Mouse (Mus musculus): Measurements from ENCODE around the gene Plcb1. TPM values are rescaled to one million over a fixed set of nuclear protein-coding genes. Genes with fewer than 3 reads are reported as not detected.

The Plcb1 gene
- polyA plus RNA-seq, 2 experiments, result 2.9 to 12.8 TPM

DNA sequence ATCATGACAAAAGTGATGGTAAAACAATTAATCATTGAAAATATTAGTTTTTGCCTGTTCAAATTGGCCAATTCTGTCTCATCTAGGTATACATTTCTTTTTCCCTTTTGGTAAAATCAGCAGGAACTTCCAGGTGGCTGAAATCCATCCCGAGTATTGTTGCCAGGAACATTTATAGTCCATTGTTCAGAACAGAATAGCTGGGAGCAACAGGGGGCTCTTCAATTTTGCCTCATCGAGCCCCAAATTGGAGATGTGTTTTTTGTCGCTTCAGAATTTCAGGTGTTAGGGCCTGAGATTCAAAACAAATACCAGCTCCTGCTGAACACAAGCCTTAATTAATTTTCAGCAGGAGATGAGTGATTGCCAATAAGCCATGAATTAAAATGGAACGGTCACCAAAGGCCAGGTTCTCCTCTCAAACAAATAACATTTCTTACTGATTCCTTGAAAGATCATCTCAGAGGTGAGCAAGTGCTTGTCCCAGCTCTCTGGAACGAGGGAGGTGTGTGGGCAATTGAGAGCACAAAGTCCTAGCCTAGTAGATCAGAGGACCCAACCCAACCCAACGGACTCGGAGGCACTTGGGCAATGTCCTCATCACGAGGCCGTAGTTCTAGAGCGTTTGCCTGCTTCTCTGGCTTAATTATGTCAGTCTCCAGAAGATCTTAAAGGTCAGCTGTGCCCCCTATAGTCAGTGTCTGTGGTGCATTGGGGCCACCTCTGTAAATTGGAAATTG is 136.9 kb downstream of the Plcb1 start:
- 81% methylated on average over 10 of the region's 10 CpGs for WGBS

DNA sequence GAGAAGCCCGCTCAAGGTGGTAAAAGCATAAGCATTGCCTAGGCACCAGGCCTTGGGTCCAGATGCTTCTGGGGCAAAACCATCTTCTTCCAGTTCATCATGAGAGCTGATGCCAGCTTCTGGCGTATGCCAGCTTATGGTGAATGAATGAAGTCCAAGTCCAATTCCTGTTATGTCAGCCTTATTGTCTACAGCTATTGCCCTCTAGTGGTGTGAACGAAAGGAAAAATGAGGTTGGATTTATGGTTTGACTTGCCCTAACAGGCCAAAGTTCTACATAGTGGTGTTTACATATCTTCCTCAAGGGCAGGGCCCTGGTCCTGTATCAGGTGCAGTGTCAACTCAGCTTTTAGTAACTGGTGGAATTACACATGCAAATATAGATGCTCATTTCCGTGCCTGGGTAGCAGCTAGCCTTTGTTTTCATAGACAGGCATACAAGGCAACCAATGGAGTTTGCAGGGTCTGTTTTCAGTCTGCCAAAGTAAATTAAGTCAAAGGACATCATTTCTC is 138.3 kb downstream of the Plcb1 start:
- no peaks in the 10 kb centered on the region for H3K4me1 ChIP-seq (ENCODE audit: control insufficient read depth, insufficient read depth, low read length)
- 86% methylated on average over 4 of the region's 4 CpGs for WGBS
- no peak overlapping the region for H3K9ac ChIP-seq (ENCODE audit: low read depth, low read length, severe bottlenecking)
- H3K9me3 ChIP-seq (ENCODE audit: control insufficient read depth, low read length), result no peaks in the 10 kb centered on the region
- H3K27ac ChIP-seq (replicated peaks; ENCODE audit: low read depth, low read length), result no peak overlapping the region
- H3K4me3 ChIP-seq (replicated peaks; ENCODE audit: low read length), result no peak overlapping the region
- H3K4me2 ChIP-seq (replicated peaks; ENCODE audit: low read depth, low read length, severe bottlenecking), result no peak overlapping the region
- no peaks in the 10 kb centered on the region for H3K27me3 ChIP-seq (ENCODE audit: control insufficient read depth, insufficient read depth, low read length)
- ATAC-seq (ENCODE audit: low FRiP score, low read depth) (no peak), DNase-seq (ENCODE audit: low spot score) (no peak)
- no peaks in the 10 kb centered on the region for H3K36me3 ChIP-seq (ENCODE audit: control insufficient read depth, insufficient read depth, low read length)
- TF ChIP-seq POLR2A (IDR thresholded peaks at IDR 0.05; ENCODE audit: borderline replicate concordance, extremely low read depth, insufficient read depth, insufficient read length), result no peak

More for the DNA sequence above, 136.9 kb downstream of the Plcb1 start:
- Histone ChIP-seq H3K9me3 (ENCODE audit: control insufficient read depth, low read length) (no peaks in the 10 kb centered on the region), H3K4me1 (ENCODE audit: control insufficient read depth, insufficient read depth, low read length) (no peaks in the 10 kb centered on the region), H3K27ac (replicated peaks; ENCODE audit: low read depth, low read length) (no peak overlapping the region), H3K9ac (ENCODE audit: low read depth, low read length, severe bottlenecking) (no peak overlapping the region), H3K4me3 (replicated peaks; ENCODE audit: low read length) (no peak overlapping the region), H3K27me3 (ENCODE audit: control insufficient read depth, insufficient read depth, low read length) (no peaks in the 10 kb centered on the region), H3K36me3 (ENCODE audit: control insufficient read depth, insufficient read depth, low read length) (no peaks in the 10 kb centered on the region), H3K4me2 (replicated peaks; ENCODE audit: low read depth, low read length, severe bottlenecking) (no peak overlapping the region)
- ATAC-seq (ENCODE audit: low FRiP score, low read depth), result no peak
- no peak for TF ChIP-seq POLR2A (IDR thresholded peaks at IDR 0.05; ENCODE audit: borderline replicate concordance, extremely low read depth, insufficient read depth, insufficient read length)
- no peak for DNase-seq (ENCODE audit: low spot score)

DNA sequence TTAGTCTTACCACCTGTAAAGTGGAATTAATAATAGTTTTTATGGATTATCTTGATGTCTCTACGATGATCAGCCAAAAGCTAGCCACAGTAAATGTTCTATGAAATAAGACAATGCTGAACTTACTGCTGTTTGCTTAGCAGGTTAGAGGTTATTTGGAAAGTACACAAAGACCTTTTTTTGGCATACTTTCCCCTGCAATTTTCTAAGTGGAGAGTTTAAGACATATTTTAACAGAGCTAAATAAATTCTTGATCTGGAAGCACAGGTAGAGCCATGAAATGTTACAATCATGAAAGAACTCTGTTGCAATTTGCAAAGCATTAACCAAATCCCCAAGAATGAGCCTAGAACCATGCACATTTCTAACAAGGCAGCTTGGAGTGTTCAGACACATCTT is 140.4 kb downstream of the Plcb1 start:
- DNase-seq (ENCODE audit: low spot score) (no peak), ATAC-seq (ENCODE audit: low FRiP score, low read depth) (no peak)
- Histone ChIP-seq H3K36me3 (ENCODE audit: control insufficient read depth, insufficient read depth, low read length) (no peaks in the 10 kb centered on the region), H3K4me3 (replicated peaks; ENCODE audit: low read length) (no peak overlapping the region), H3K9ac (ENCODE audit: low read depth, low read length, severe bottlenecking) (no peak overlapping the region), H3K9me3 (ENCODE audit: control insufficient read depth, low read length) (no peaks in the 10 kb centered on the region), H3K27ac (replicated peaks; ENCODE audit: low read depth, low read length) (no peak overlapping the region), H3K4me2 (replicated peaks; ENCODE audit: low read depth, low read length, severe bottlenecking) (no peak overlapping the region), H3K4me1 (ENCODE audit: control insufficient read depth, insufficient read depth, low read length) (no peaks in the 10 kb centered on the region), H3K27me3 (ENCODE audit: control insufficient read depth, insufficient read depth, low read length) (no peaks in the 10 kb centered on the region)
- 76% methylated on average over 1 of the region's 1 CpGs for WGBS
- no peak for TF ChIP-seq POLR2A (IDR thresholded peaks at IDR 0.05; ENCODE audit: borderline replicate concordance, extremely low read depth, insufficient read depth, insufficient read length)

DNA sequence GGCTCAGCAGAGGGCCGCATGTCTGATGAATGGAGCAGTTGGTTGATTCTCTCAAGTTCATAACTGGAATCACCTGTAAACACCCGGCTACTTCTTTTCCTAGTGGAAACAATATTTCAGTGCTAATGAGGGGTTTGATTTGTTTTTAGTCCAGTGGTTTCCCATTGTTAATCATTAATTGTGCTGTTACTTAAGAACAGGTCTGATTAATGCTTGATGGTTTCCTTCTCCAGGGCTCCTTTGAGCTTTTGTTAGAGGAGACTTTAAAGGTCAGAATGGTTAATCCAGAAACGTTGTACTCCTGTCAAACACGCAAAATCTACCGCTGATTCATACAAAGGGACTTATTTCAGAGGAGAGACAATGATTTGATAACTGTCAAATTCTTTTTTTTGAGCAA is 141.2 kb downstream of the Plcb1 start:
- WGBS, result 37% methylated on average over 5 of the region's 5 CpGs
- H3K36me3 ChIP-seq (ENCODE audit: control insufficient read depth, insufficient read depth, low read length), result no peaks in the 10 kb centered on the region
- H3K9ac ChIP-seq (ENCODE audit: low read depth, low read length, severe bottlenecking), result no peak overlapping the region
- no peak for TF ChIP-seq POLR2A (IDR thresholded peaks at IDR 0.05; ENCODE audit: borderline replicate concordance, extremely low read depth, insufficient read depth, insufficient read length)
- DNase-seq (ENCODE audit: low spot score), result no peak
- H3K27ac ChIP-seq (replicated peaks; ENCODE audit: low read depth, low read length), result no peak overlapping the region
- H3K4me1 ChIP-seq (ENCODE audit: control insufficient read depth, insufficient read depth, low read length), result 0 out of 2 replicates have a peak, but pooled peaks cover 3% of the 10 kb centered on the region
- no peak overlapping the region for H3K4me2 ChIP-seq (replicated peaks; ENCODE audit: low read depth, low read length, severe bottlenecking)
- H3K4me3 ChIP-seq (replicated peaks; ENCODE audit: low read length), result no peak overlapping the region
- no peak for ATAC-seq (ENCODE audit: low FRiP score, low read depth)
- H3K9me3 ChIP-seq (ENCODE audit: control insufficient read depth, low read length), result no peaks in the 10 kb centered on the region
- H3K27me3 ChIP-seq (ENCODE audit: control insufficient read depth, insufficient read depth, low read length), result no peaks in the 10 kb centered on the region

DNA sequence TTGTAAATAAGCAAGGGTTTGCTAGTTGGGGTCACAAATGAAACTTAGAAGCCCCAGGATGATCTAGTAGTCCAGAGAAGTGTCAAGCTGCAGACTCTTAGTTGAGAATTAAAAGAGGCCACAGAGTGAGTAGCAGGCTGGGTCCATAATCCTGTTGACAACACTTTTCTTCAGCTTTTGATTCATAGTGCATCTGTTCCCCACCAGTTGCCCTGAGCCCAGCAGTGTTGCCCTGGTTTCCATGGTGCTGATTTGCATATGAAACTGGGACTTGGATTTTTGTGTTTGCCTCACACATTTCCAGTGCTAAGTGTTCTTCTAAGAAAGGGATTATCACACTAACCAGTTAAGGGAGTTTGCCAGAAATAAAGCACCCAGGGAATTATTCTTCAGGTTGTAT is 143.6 kb downstream of the Plcb1 start:
- no peak for DNase-seq (ENCODE audit: low spot score)

More for the DNA sequence above, 143.6 kb downstream of the Plcb1 start:
- no peaks in the 10 kb centered on the region for H3K27me3 ChIP-seq (ENCODE audit: control insufficient read depth, insufficient read depth, low read length)
- no peaks in the 10 kb centered on the region for H3K9me3 ChIP-seq (ENCODE audit: control insufficient read depth, low read length)
- H3K4me2 ChIP-seq (replicated peaks; ENCODE audit: low read depth, low read length, severe bottlenecking), result no peak overlapping the region
- H3K9ac ChIP-seq (ENCODE audit: low read depth, low read length, severe bottlenecking), result no peak overlapping the region
- TF ChIP-seq POLR2A (IDR thresholded peaks at IDR 0.05; ENCODE audit: borderline replicate concordance, extremely low read depth, insufficient read depth, insufficient read length), result no peak
- no peak for ATAC-seq (ENCODE audit: low FRiP score, low read depth)
- H3K4me3 ChIP-seq (replicated peaks; ENCODE audit: low read length), result no peak overlapping the region
- no peaks in the 10 kb centered on the region for H3K36me3 ChIP-seq (ENCODE audit: control insufficient read depth, insufficient read depth, low read length)
- H3K27ac ChIP-seq (replicated peaks; ENCODE audit: low read depth, low read length), result no peak overlapping the region
- 0 out of 2 replicates have a peak, but pooled peaks cover 3% of the 10 kb centered on the region for H3K4me1 ChIP-seq (ENCODE audit: control insufficient read depth, insufficient read depth, low read length)
